Mouse (Mus musculus): ENCODE results near the gene Ptprm.

Ptprm gene

GRCm38 (mm10) chr17:67277124-67277910, 76.9 kb downstream of the Ptprm start:
- no peak for DNase-seq

- no peak for DNase-seq
Observed at GRCm38 (mm10) chr17:67274531-67275094, 79.6 kb downstream of the Ptprm start.

GRCm38 (mm10) chr17:67272928-67273327, 81.3 kb downstream of the Ptprm start:
- no peak for DNase-seq

- no peak for DNase-seq
Observed at GRCm38 (mm10) chr17:67268475-67269080, 85.7 kb downstream of the Ptprm start.

- no peak for DNase-seq
Observed at GRCm38 (mm10) chr17:67266270-67266669, 88.0 kb downstream of the Ptprm start.

- DNase-seq: no peak
Observed at GRCm38 (mm10) chr17:67265520-67265919, 88.7 kb downstream of the Ptprm start.

GRCm38 (mm10) chr17:67264716-67265115, 89.5 kb downstream of the Ptprm start:
- no peak for DNase-seq

GRCm38 (mm10) chr17:67263024-67263423, 91.2 kb downstream of the Ptprm start:
- no peak for DNase-seq

- DNase-seq: no peak
Observed at GRCm38 (mm10) chr17:67260016-67260415, 94.2 kb downstream of the Ptprm start.

- DNase-seq: no peak
Observed at GRCm38 (mm10) chr17:67257780-67258179, 96.5 kb downstream of the Ptprm start.

GRCm38 (mm10) chr17:67256171-67256570, 98.1 kb downstream of the Ptprm start:
- no peak for DNase-seq

- no peak for DNase-seq
Observed at GRCm38 (mm10) chr17:67253445-67253844, 100.8 kb downstream of the Ptprm start.

GRCm38 (mm10) chr17:67252992-67253391, 101.3 kb downstream of the Ptprm start:
- no peak for DNase-seq

GRCm38 (mm10) chr17:67245273-67245875, 108.9 kb downstream of the Ptprm start:
- DNase-seq: no peak

- DNase-seq: no peak
Observed at GRCm38 (mm10) chr17:67242774-67243495, 111.3 kb downstream of the Ptprm start.

GRCm38 (mm10) chr17:67241951-67242773, 112.1 kb downstream of the Ptprm start:
- no peak for DNase-seq

- no peak for DNase-seq
Observed at GRCm38 (mm10) chr17:67238866-67239265, 115.4 kb downstream of the Ptprm start.

- no peak for DNase-seq
Observed at GRCm38 (mm10) chr17:67237407-67237806, 116.8 kb downstream of the Ptprm start.

- no peak for DNase-seq
Observed at GRCm38 (mm10) chr17:67233063-67233462, 121.2 kb downstream of the Ptprm start.

GRCm38 (mm10) chr17:67226991-67227390, 127.3 kb downstream of the Ptprm start:
- no peak for DNase-seq

- DNase-seq: no peak
Observed at GRCm38 (mm10) chr17:67215326-67215725, 138.9 kb downstream of the Ptprm start.

GRCm38 (mm10) chr17:67213711-67214110, 140.5 kb downstream of the Ptprm start:
- DNase-seq: no peak

Measured in liver (tissue).